Mouse (Mus musculus): ENCODE measurements around the gene Uhrf1bp1l. TPM values are rescaled to one million over a fixed set of nuclear protein-coding genes. Genes with fewer than 3 reads are reported as not detected.

Gene Uhrf1bp1l
- polyA plus RNA-seq, 1 experiment from 2014 or later = 27.1 TPM

GRCm38 (mm10) chr10:89745666-89746020 lies 852 bp downstream of the Uhrf1bp1l start:
- peak; percentile 60 for DNase-seq (ENCODE audit: low spot score)

- DNase-seq (ENCODE audit: low spot score) = no peak
These were observed 1.8 kb downstream of the Uhrf1bp1l start for GRCm38 (mm10) chr10:89746581-89746980.

DNA sequence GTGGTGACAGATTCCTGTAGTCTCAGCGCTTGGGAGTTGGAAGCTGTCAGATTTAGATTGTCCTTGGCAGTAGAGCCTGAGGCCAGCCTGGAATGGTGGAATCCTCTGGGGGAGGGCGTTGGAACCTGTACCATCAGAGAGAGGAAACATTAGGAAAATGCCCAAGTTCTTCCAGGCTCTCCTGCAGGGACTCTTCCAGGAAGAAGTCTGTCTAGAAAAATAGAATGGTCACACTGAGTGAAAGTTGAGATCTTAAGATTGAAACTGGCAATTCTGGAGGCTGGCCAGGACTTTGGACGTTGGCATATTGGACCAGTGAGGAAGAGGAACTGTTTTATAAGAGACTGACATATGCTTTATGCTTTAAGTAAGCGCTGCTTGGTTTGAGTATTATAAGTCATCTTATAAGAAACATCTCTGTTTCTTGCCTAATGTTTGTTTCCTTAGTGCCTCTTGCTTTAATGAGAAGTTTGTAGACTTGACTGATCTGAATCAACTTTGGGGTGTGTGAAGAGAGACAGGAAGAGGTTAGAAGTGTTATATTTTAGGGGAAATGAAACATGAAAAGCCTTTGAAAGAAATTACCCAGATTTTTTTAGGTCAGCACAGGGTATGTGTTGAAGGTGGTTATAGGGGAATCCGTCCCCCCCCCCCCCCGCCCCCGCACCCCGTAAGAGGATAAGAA lies 2.6 kb downstream of the Uhrf1bp1l start:
- DNase-seq (ENCODE audit: low spot score) = peak; percentile 61

- DNase-seq (ENCODE audit: low spot score) = no peak
These were observed 3.1 kb downstream of the Uhrf1bp1l start for GRCm38 (mm10) chr10:89747911-89748310.

DNA sequence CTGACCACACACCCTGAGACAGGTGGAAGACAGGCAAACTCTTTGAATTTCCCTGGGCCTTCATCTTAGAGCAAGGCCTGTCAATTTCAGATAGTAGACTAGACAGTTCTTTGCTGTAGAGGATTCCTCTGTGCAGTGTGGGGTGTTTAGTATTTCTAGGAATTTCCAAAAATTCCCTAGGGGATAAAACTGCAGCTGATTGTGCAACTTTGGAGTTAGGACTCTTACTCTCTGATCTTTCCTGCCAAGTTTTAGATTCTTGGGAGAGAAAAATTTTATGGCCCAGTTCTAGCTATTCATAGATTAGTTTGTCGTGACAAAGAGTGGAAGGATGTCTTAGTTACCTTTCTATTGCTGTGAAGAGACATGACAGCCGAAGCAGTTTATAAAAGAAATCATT lies 3.8 kb downstream of the Uhrf1bp1l start:
- DNase-seq (ENCODE audit: low spot score) = no peak

DNA sequence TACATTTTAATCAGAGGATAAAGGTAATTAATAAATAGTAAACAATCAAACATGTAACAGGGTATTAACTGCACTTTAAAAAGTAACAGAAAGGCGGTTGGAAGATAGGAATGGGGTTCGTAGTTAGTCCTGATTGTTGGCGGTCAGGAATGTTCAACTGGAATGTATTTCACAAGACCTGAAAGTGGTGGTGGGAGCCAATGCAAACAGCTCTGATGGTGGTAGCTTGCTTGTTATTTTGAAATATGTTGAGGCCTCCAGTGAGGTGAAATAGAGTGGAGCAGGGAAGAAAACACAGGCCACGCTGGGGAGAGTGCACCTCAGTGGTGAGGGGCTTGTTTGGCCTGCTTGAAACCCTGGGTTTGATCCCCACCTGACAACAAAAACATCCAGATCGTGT lies 6.3 kb downstream of the Uhrf1bp1l start:
- no peak for DNase-seq (ENCODE audit: low spot score)

DNA sequence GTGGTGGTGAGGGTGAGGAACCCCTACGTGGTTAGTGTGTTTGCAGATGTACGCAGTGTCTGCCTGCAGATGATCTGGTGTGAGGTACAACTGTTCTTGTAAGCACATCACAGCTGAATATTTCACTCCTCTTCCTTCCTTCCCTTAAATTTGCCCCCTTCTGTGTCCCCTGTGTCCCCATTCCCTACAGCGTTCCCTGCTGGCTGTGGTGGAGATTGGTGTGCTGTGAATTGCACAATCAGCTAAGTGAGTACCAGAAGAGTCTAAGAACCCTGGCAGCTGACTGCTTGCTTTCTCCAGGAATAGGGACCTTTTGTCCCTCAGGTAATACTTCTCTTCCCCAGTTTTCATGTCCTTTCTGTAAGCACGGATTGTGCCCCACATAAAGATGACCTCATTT lies 10.4 kb downstream of the Uhrf1bp1l start:
- DNase-seq (ENCODE audit: low spot score) = no peak

DNA sequence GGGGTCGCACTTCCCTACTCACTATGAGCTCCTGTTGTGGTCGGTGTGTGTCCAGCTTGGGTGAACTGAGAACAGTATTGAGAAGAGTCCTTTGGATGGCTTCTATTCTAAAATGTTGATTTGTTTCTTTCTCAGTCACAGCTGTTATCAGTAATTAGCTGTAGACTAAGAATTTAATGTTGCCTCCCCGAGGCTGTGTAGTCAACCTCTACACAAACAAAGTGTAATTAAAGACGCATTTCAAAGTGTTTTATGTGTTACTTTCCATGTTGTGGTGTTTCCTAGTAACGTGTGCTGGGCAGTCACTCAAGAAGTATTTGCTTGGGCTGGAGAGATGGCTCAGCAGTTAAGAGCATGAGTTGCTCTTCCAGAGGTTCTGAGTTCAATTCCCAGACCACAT lies 16.0 kb downstream of the Uhrf1bp1l start:
- no peak for DNase-seq (ENCODE audit: low spot score)

DNA sequence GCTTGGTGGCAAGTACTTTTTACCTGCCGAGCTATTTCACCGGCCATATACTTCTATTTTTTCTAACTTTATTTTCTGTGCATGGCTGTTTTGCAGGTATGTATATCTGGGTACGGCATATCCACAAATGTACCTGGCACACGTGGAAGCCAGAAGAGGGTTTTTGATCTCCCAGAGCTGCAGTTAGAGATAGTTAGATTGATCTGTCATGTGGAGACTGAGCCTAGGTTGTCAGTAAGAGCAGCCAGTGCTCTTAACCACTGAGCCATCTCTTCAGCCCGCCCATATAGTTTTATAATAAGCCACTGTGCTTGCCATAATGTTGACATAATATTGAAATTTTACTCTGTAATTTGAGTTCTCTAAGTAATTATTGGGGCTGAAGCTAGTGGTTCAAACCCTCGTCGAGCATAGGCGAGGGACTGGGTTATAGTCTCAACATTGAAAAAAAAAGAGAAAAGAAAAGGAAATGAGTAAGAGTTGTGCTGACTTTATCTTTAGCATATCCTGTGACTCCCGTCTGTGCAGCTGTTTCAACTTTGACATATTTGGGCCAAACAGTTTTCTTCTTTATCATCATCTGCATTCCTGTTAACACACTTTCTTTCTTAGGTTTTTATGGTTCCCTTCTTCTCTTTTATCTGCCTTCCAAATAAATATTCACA lies 19.8 kb downstream of the Uhrf1bp1l start:
- DNase-seq (ENCODE audit: low spot score) = peak; percentile 68

- peak; percentile 32 for DNase-seq (ENCODE audit: low spot score)
These were observed 21.3 kb downstream of the Uhrf1bp1l start for GRCm38 (mm10) chr10:89765790-89766714.

GRCm38 (mm10) chr10:89768352-89769020 lies 23.7 kb downstream of the Uhrf1bp1l start:
- DNase-seq (ENCODE audit: low spot score) = no peak

- no peak for DNase-seq (ENCODE audit: low spot score)
These were observed 24.3 kb downstream of the Uhrf1bp1l start for GRCm38 (mm10) chr10:89769096-89769495.

DNA sequence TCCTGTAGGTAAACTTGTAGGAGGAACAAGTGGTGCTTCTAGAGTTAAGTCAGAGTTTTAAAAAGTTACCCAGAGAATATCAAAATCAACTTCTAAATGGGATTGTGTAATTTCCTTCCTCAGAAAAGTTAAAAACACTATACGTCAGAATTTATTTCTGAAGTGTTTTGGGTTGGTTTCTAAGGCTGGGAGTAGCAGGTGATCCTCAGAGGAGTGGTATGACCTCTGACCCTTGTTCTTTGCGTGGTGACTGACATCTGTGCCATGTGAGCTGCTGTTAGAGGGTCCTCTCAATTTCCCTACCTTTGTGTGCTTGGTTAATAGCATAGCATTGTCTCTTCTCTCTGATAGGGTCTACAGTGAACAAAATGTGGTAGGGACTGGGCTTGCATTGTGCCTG lies 27.1 kb downstream of the Uhrf1bp1l start:
- no peak for DNase-seq (ENCODE audit: low spot score)

DNA sequence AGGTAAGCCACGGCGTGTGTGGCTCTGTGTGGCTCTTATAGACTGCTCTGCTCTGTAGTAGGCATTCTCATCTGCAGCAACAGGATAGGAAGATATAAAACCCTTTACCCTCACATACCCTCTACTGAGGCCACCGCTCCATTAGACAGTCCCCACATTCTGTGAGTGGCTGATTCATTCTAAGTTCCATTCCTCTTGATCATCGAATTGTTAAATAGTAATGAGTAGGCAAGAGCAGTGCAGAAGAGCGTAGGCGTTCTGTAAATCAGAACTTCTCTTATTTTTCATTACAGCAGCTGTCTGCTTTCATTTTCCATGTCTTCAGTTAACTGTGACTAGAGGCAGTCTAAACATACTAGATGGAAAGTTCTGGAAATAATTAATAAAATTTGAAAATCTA lies 31.2 kb downstream of the Uhrf1bp1l start:
- no peak for DNase-seq (ENCODE audit: low spot score)

DNA sequence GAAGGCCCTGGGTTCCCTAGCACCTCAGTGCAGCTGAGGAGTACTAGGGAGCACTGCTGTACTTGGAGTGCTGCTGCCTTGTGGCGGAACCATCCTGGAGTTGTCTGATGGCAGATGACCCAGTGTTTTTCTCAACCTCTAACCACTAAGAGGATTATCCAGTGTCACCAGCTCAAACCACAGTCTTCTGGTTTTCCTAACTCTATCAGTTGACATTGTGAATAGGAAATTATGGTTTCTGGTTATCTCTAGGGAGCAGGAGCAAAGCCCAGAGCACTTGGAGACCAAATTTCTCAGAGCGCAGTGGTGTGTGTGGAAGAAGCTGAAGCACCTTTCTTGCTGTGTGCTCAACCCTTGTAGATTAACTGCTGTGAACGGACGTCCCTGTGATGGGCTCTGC lies 47.1 kb downstream of the Uhrf1bp1l start:
- no peak for DNase-seq (ENCODE audit: low spot score)

GRCm38 (mm10) chr10:89794121-89794520 lies 49.3 kb downstream of the Uhrf1bp1l start:
- no peak for DNase-seq (ENCODE audit: low spot score)

GRCm38 (mm10) chr10:89819146-89819545 lies 74.4 kb downstream of the Uhrf1bp1l start:
- no peak for DNase-seq (ENCODE audit: low spot score)

GRCm38 (mm10) chr10:89823906-89824305 lies 79.1 kb downstream of the Uhrf1bp1l start:
- peak; percentile 58 for DNase-seq (ENCODE audit: low spot score)

GRCm38 (mm10) chr10:89826896-89827295 lies 82.1 kb downstream of the Uhrf1bp1l start:
- no peak for DNase-seq (ENCODE audit: low spot score)

- peak; percentile 8 for DNase-seq (ENCODE audit: low spot score)
These were observed 87.5 kb downstream of the Uhrf1bp1l start for GRCm38 (mm10) chr10:89832334-89832733.

DNA sequence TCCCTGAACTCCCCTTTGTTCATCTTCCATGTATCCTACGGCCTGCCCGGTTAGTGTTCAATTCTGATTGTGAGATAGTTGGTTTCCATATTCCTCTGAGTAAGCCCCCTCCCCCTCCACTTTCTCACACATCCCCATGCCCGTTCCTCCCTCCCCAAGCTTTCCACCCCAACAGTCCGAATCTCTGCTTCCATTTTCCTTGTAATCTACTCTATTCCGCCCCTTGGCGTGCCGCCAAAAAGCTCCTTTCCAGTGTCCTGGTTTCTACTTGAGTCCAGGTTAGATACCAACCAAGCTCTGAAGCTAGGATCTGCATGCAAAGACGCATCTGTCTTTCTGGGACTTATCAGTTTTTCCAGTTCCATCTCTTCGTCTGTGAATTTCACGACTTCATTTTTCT lies 88.4 kb downstream of the Uhrf1bp1l start:
- DNase-seq (ENCODE audit: low spot score) = no peak

GRCm38 (mm10) chr10:89837476-89837875 lies 92.7 kb downstream of the Uhrf1bp1l start:
- DNase-seq (ENCODE audit: low spot score) = peak; percentile 9
